In the genomic region with DNA sequence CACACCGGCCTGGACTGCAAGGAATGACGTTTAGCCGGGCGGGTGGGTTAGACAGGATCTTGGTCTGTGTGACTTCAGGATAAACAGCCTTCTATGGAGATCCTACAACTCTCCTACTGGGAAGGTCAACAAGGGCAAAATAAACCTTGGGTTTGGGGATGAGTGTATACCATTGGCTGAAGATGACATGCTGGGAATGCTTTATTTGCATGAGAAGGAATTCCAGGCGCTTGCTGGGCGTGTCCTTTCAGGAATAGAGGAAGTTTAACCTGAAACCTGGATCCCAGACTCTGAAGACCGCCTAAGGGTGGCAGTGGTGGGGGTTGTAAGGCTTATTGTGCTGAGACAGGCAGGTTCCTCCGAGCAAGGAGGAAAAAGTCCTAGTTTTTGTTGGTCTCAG, we compare ENCODE assay signal across 16 mouse cellular contexts. TPM values are rescaled to one million over a fixed set of nuclear protein-coding genes. Genes with fewer than 3 reads are reported as not detected.
"Had no signal": no experiment of that assay in that cellular context is flagged by ENCODE, and none has a peak within 500 bp of the region (broad histone marks: within the 10 kb centered on the region; RNA-seq: fewer than 3 reads in every experiment).

A gene (minus strand): TSS at position 25 of the 400 bp plus-strand sequence.

- ATAC-seq: midbrain, embryonic 13.5 days; midbrain, embryonic 16.5 days had no signal

- DNase-seq: kidney, adult 8-10 months; kidney, postnatal 10 days; kidney, postnatal 36 days; layer of hippocampus, postnatal 36 days; left cerebral cortex, postnatal 4 days; lung, adult 18-20 months; lung, postnatal 10 days; lung, postnatal 36 days; retina, postnatal 1 day; right cerebral cortex, postnatal 25 days; spleen, adult 18-20 months; thymus, postnatal 25 days had no signal

RNA-seq across cellular contexts. Expression of the gene that starts here (rescaled TPM):
- total RNA-seq: monocyte, adult 5-6 weeks; neutrophil, adult 5-6 weeks had no signal
